Mouse (Mus musculus): ENCODE results near the gene Col4a3bp. TPM values are rescaled to one million over a fixed set of nuclear protein-coding genes. Genes with fewer than 3 reads are reported as not detected.

Col4a3bp gene
- polyA plus RNA-seq, 1 experiment from 2014 or later: 11.1 TPM

DNA sequence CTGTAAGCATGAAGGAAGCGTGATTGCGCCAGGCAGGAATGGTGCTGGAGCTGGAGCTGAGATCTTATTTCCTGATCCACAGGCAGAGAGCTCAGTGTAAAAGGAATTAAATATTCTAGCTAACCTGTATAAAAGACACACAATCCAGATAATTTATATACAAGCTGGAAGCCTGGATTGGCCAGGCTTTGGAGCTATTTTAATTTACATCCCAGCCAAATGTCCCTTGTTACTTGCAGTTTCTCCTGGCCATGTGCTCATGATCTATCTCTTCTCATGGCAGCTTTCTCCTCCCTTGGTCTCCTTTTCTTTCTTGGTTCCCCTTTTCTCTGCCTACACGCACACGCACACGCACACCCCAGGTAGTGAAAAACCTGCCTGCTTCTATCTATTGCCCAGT lies 44.1 kb downstream of the Col4a3bp start:
- Histone ChIP-seq H3K27ac (no peak overlapping the region), H3K4me3 (no peak overlapping the region), H3K9me3 (no peaks in the 10 kb centered on the region), H3K4me2 (no peak overlapping the region), H3K27me3 (no peaks in the 10 kb centered on the region), H3K9ac (no peak overlapping the region), H3K4me1 (no peaks in the 10 kb centered on the region), H3K36me3 (no peaks in the 10 kb centered on the region)
- ATAC-seq (ENCODE audit: borderline replicate concordance, extremely low read depth, low FRiP score, low TSS enrichment): no peak
- WGBS: 97% methylated on average over 5 of the region's 5 CpGs

DNA sequence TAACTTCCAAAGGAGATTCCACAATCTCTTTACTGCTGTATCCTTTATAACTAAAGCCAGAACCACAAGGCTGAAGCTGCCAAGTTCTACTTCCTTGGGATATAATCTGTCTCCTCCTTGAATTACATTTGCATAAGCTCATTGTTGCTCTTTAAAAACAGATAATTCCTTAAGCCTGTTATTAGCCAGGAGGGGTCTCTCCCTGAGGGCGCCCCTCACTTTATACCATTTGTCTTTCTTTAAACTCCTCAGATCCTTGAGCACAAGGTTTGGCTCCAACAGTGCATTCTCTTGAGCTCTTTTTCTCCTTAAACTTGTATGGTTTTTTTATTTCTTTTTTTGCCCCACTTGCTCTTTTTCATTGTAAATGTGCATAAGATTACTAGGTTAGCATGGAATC lies 46.2 kb downstream of the Col4a3bp start:
- Histone ChIP-seq H3K4me1 (no peaks in the 10 kb centered on the region), H3K27ac (no peak overlapping the region), H3K4me2 (no peak overlapping the region), H3K4me3 (no peak overlapping the region), H3K27me3 (no peaks in the 10 kb centered on the region), H3K9me3 (no peaks in the 10 kb centered on the region), H3K36me3 (no peaks in the 10 kb centered on the region), H3K9ac (no peak overlapping the region)
- 84% methylated on average over 1 of the region's 1 CpGs for WGBS
- no peak for ATAC-seq (ENCODE audit: borderline replicate concordance, extremely low read depth, low FRiP score, low TSS enrichment)

DNA sequence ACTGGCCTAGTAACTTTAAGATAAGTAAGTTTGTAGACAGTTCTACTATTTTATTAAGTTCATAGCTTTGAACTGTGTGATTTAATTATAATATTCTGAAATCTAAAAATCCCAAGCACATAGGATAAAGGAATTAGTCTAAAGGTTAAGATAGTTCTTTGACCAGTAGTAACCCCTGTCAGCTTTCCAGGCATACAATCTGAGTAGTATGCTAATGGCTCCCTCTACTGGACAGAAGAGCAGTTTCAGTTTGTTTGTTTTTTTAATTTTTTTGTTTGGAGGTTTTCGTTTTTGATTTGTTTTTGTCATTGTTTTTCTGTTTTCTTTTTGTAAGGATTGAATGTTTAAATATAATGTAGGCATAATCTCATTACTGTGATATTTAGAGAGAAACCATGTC lies 51.2 kb downstream of the Col4a3bp start:
- Histone ChIP-seq H3K9ac (no peak overlapping the region), H3K36me3 (0 out of 2 replicates have a peak, but pooled peaks cover 3% of the 10 kb centered on the region), H3K27me3 (no peaks in the 10 kb centered on the region), H3K4me2 (no peak overlapping the region), H3K4me3 (no peak overlapping the region), H3K9me3 (no peaks in the 10 kb centered on the region), H3K4me1 (no peaks in the 10 kb centered on the region), H3K27ac (no peak overlapping the region)
- no peak for ATAC-seq (ENCODE audit: borderline replicate concordance, extremely low read depth, low FRiP score, low TSS enrichment)
- 5% methylated on average over 1 of the region's 1 CpGs for WGBS

DNA sequence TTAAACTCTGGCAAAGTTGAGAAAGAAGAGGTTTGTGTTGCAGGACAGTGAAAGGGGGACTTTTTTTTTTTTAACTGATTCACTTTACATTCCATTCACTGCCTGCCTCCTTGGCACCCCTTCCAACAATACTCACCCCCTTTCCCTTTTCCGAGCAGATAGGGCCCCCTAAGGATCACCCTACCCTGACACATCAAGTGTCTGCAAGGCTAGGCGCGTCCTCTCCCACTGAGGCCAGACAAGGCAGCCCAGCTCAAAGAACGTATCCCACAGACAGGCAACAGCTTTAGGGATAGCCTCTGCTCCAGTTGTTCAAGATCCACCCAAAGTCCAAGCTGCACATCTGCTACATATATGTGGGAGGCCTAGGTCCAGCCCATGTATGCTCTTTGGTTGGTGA lies 51.7 kb downstream of the Col4a3bp start:
- Histone ChIP-seq H3K4me3 (no peak overlapping the region), H3K27me3 (no peaks in the 10 kb centered on the region), H3K27ac (no peak overlapping the region), H3K9ac (no peak overlapping the region), H3K36me3 (0 out of 2 replicates have a peak, but pooled peaks cover 3% of the 10 kb centered on the region), H3K4me2 (no peak overlapping the region), H3K9me3 (no peaks in the 10 kb centered on the region), H3K4me1 (no peaks in the 10 kb centered on the region)
- no peak for ATAC-seq (ENCODE audit: borderline replicate concordance, extremely low read depth, low FRiP score, low TSS enrichment)
- 73% methylated on average over 4 of the region's 4 CpGs for WGBS

DNA sequence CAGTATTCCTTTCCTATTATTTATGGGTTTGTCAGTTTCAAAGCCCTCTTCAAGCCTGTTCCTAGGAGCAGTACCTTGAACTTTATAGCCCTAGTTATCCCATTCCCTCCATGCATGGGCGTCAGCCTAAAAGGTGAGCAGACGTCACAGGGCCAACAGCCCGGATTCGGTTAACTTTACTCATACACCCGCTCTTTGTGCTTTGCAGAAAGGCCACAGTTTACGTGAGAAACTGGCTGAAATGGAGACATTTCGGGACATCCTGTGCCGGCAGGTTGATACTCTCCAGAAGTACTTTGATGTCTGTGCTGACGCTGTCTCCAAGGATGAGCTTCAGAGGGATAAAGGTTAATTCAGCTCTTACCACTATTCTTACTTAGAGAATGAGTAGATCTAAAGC lies 56.8 kb downstream of the Col4a3bp start:
- Histone ChIP-seq H3K4me1 (no peaks in the 10 kb centered on the region), H3K9me3 (no peaks in the 10 kb centered on the region), H3K9ac (no peak overlapping the region), H3K4me3 (no peak overlapping the region), H3K27ac (no peak overlapping the region), H3K27me3 (no peaks in the 10 kb centered on the region), H3K36me3 (peaks cover 7% of the 10 kb centered on the region; the same call in 1 of the 2 replicates), H3K4me2 (no peak overlapping the region)
- no peak for ATAC-seq (ENCODE audit: borderline replicate concordance, extremely low read depth, low FRiP score, low TSS enrichment)
- WGBS: 89% methylated on average over 9 of the region's 9 CpGs

DNA sequence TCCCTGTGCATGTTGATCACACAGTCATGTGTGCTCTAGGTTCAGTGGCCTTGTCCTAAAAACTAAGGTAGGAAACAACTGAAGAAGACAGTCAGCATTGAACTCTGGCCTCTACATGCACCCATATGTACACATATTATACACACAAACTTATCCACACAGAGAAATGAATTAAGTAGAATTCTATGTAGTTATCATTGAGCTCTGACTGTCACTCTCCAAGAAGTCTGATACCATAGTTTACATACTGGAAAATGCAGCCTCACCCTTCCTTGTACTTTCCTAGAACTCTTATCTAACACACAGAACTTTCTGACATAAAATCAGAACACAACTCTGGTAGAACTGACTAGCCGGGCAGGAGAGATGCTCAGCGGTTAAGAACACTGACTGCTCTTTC lies 61.8 kb downstream of the Col4a3bp start:
- H3K27ac ChIP-seq: no peak overlapping the region
- H3K27me3 ChIP-seq: no peaks in the 10 kb centered on the region
- H3K4me1 ChIP-seq: no peaks in the 10 kb centered on the region
- H3K9me3 ChIP-seq: no peaks in the 10 kb centered on the region
- peaks cover 16% of the 10 kb centered on the region for H3K36me3 ChIP-seq
- no peak overlapping the region for H3K9ac ChIP-seq
- 91% methylated on average over 2 of the region's 2 CpGs for WGBS
- no peak for ATAC-seq (ENCODE audit: borderline replicate concordance, extremely low read depth, low FRiP score, low TSS enrichment)
- no peak overlapping the region for H3K4me3 ChIP-seq
- H3K4me2 ChIP-seq: no peak overlapping the region

DNA sequence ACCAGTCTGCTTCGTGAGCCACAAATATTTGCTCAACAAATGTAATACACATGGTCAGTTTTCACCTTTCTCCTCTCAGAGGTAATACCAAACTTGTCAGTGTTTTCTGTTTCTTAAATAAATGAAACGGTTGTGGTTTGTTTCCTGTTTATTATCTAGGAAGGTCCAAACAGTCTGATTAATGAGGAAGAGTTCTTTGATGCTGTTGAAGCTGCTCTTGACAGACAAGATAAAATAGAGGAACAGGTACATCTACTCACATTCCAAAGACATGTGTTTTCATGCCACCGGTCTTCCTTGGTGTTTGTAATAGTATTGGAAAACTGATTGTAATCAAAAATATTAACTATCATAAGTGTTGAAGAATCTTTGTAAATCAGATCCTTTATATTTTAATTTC lies 72.2 kb downstream of the Col4a3bp start:
- Histone ChIP-seq H3K27ac (no peak overlapping the region), H3K36me3 (0 out of 2 replicates have a peak, but pooled peaks cover 3% of the 10 kb centered on the region), H3K4me3 (no peak overlapping the region), H3K4me1 (no peaks in the 10 kb centered on the region), H3K9ac (no peak overlapping the region), H3K4me2 (no peak overlapping the region), H3K9me3 (no peaks in the 10 kb centered on the region), H3K27me3 (no peaks in the 10 kb centered on the region)
- ATAC-seq (ENCODE audit: borderline replicate concordance, extremely low read depth, low FRiP score, low TSS enrichment): no peak
- 74% methylated on average over 3 of the region's 3 CpGs for WGBS

DNA sequence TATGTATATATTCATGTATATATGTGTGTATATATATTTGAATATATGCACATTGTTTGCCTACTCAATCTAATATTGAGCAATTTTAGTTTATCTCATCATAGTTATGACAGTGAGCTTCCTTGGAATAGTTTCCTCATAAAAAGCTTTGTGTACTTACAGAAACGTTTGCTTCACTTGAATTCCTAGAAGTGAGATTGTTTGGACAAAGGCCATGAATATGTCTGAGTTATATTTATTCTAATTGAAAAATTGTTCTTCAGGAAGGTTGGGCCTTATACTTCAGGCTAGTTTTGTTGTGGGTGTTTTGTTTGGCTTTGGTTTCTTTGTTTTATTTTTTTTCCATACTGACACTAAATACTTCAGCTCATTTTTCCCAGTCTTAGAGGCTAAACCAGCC lies 78.5 kb downstream of the Col4a3bp start:
- Histone ChIP-seq H3K27me3 (no peaks in the 10 kb centered on the region), H3K36me3 (peaks cover 4% of the 10 kb centered on the region; the same call in 1 of the 2 replicates), H3K27ac (no peak overlapping the region), H3K9ac (no peak overlapping the region), H3K4me1 (no peaks in the 10 kb centered on the region), H3K9me3 (no peaks in the 10 kb centered on the region), H3K4me3 (no peak overlapping the region), H3K4me2 (no peak overlapping the region)
- ATAC-seq (ENCODE audit: borderline replicate concordance, extremely low read depth, low FRiP score, low TSS enrichment): no peak
- WGBS: 20% methylated on average over 1 of the region's 1 CpGs

DNA sequence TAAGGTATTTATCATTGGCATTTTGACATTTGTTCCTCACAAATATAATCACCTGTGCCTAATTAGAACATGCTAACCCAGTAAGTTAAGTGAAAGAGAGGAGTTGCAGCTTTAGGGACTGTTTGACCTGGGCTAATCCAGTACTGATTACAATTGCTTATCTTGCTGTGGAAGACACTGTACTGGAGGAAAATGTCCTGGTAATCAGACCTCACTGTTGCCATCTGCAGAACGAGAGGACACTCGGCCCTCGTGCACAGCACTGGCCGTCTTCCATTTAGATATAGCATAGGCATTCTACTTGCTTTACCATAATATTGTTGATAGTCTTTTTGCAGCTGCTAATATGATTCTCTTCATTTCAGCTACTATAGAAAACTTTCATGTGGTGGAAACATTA lies 88.0 kb downstream of the Col4a3bp start:
- peaks cover 28% of the 10 kb centered on the region for H3K36me3 ChIP-seq

DNA sequence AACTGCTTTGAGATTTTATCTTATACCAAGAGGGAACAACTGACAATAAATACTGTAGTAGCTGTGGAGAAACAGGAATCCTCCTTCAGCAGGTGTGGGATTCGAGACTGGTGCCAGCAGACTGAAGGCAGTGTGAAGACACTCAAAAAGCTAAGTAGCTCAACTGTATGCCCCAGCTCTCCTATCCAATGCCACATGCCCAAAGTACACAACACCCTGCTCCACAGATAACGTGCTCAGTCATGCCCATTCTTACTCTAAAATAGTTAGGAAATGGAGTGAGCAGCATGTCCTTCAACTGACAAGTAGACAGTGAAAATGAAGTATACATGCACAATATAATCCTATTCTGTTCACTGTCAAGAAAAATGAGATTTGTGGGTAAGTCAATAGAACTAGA lies 101.8 kb downstream of the Col4a3bp start:
- H3K27me3 ChIP-seq: no peaks in the 10 kb centered on the region
- no peaks in the 10 kb centered on the region for H3K4me1 ChIP-seq
- no peak for ATAC-seq (ENCODE audit: borderline replicate concordance, extremely low read depth, low FRiP score, low TSS enrichment)
- no peaks in the 10 kb centered on the region for H3K9me3 ChIP-seq
- H3K9ac ChIP-seq: no peak overlapping the region
- H3K27ac ChIP-seq: no peak overlapping the region
- H3K4me3 ChIP-seq: no peak overlapping the region
- peaks cover 10% of the 10 kb centered on the region; the same call in 1 of the 2 replicates for H3K36me3 ChIP-seq
- H3K4me2 ChIP-seq: no peak overlapping the region
- WGBS: 57% methylated on average over 2 of the region's 2 CpGs

More for the DNA sequence above, 88.0 kb downstream of the Col4a3bp start:
- ATAC-seq (ENCODE audit: borderline replicate concordance, extremely low read depth, low FRiP score, low TSS enrichment): no peak
- Histone ChIP-seq H3K9me3 (no peaks in the 10 kb centered on the region), H3K4me1 (no peaks in the 10 kb centered on the region), H3K27me3 (no peaks in the 10 kb centered on the region), H3K4me2 (no peak overlapping the region), H3K4me3 (no peak overlapping the region), H3K9ac (no peak overlapping the region), H3K27ac (no peak overlapping the region)
- WGBS: 85% methylated on average over 4 of the region's 4 CpGs

DNA sequence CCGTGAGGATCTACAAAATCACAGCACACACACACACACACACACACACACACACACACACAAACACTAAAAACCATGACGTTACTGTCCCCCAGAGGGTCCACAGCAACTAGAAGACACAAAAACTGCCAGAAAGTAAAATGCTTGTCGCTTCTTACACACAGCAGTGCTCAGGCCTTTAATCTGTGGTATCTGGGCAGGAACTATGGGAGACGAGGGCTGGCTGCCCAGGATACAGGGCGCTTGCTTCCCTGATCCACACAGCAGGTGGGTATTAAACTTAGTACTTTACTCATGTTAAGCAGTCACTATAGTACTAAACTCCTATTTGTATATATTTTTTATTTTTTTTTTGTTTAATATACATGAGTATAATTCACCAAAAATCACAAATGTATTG lies 103.4 kb downstream of the Col4a3bp start:
- 61% methylated on average over 5 of the region's 5 CpGs for WGBS
- no peak overlapping the region for H3K9ac ChIP-seq

DNA sequence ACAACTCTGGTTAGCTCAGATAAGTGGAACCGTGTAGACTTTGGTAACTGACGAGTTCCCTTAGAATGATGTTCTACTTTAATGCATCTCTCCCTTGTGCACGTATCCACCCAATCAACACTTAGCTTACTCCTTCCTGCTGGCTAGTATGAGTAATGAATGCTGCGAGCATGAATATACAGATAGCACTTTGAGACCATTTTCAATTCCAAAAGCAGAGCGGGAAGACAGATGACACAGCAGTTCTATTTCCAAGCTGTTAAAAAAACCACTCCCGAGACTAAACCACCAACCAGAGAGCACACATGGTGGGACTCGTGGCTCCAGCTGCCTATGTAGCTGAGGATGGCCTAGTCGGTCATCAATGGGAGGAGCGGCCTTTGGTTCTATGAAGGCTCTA lies 110.6 kb downstream of the Col4a3bp start:
- no peak for ATAC-seq (ENCODE audit: borderline replicate concordance, extremely low read depth, low FRiP score, low TSS enrichment)

More for the DNA sequence above, 103.4 kb downstream of the Col4a3bp start:
- Histone ChIP-seq H3K4me3 (no peak overlapping the region), H3K27ac (no peak overlapping the region), H3K27me3 (no peaks in the 10 kb centered on the region), H3K4me1 (no peaks in the 10 kb centered on the region), H3K4me2 (no peak overlapping the region), H3K36me3 (peaks cover 19% of the 10 kb centered on the region), H3K9me3 (no peaks in the 10 kb centered on the region)
- ATAC-seq (ENCODE audit: borderline replicate concordance, extremely low read depth, low FRiP score, low TSS enrichment): no peak

DNA sequence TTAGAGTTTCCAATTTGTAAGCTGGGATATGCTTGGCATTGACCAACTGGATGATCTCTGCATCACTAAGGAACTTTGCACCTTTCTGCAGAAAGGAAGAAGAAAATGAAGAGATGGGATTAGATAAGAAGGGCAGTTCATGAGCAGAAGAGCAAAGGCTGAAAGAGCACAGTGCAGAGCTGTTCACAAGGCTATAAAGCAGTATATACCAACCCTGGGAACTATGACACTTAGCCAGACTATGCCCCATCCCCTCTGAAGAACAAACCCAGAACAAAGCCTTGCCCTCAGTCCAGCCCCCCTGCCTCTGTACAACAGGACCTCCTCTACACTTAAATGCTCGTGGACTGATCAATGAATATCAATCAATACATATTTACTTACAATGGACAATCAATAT lies 114.3 kb downstream of the Col4a3bp start:
- Histone ChIP-seq H3K4me1 (0 out of 2 replicates have a peak, but pooled peaks cover 2% of the 10 kb centered on the region), H3K27ac (no peak overlapping the region), H3K9me3 (no peaks in the 10 kb centered on the region), H3K27me3 (no peaks in the 10 kb centered on the region), H3K4me2 (no peak overlapping the region), H3K4me3 (no peak overlapping the region), H3K36me3 (peaks cover 83% of the 10 kb centered on the region), H3K9ac (no peak overlapping the region)
- ATAC-seq (ENCODE audit: borderline replicate concordance, extremely low read depth, low FRiP score, low TSS enrichment): no peak
- WGBS: 88% methylated on average over 1 of the region's 1 CpGs

More for the DNA sequence above, 110.6 kb downstream of the Col4a3bp start:
- H3K36me3 ChIP-seq: peaks cover 78% of the 10 kb centered on the region
- no peaks in the 10 kb centered on the region for H3K4me1 ChIP-seq
- no peak overlapping the region for H3K4me3 ChIP-seq
- H3K9me3 ChIP-seq: no peaks in the 10 kb centered on the region
- no peak overlapping the region for H3K27ac ChIP-seq
- WGBS: 81% methylated on average over 9 of the region's 9 CpGs
- H3K4me2 ChIP-seq: no peak overlapping the region
- no peak overlapping the region for H3K9ac ChIP-seq
- no peaks in the 10 kb centered on the region for H3K27me3 ChIP-seq

All from lung, embryonic 15.5 days (tissue).